ENCODE assay signal across 10 mouse cellular contexts in the genomic region with DNA sequence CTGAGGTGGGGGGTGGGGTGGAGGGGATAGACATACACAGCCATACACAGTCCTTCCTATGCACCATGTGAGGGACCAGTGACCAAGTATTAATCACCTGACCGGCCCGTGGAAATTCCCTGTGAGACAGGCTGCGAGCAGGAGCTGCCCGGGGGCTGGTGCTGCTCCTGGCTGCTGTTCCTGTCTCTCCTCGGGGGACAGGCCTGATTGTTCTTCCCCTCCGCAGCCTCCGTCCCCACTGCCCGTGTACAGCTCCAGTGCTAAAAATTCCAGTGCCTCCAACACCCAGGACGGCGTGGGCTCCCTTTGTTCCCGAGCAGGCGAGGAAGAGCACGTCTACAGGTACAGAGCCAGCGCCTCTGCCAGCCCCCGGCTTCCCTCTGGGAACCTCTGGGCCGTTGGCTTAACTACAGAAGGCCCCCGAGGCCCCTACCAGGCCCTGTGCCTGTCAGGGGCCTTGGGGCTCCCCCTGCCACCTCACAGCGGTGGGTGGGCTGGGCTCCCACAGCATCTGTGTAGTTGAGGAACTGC. TPM values are rescaled to one million over a fixed set of nuclear protein-coding genes. Genes with fewer than 3 reads are reported as not detected.
DNase-seq lines count a peak whose midpoint lies in the region; ATAC-seq lines count a peak whose summit lies in the region.
"Had no signal": no experiment of that assay in that cellular context is flagged by ENCODE, and none has a peak within 500 bp of the region (broad histone marks: within the 10 kb centered on the region; RNA-seq: fewer than 3 reads in every experiment).

No protein-coding gene starts in this region.

- no peaks in the 10 kb centered on the region for H3K36me3 ChIP-seq in hindbrain, embryonic 11.5 days (ENCODE audit: control insufficient read depth, insufficient read depth, low read length)
- H3K36me3 ChIP-seq in hindbrain, embryonic 16.5 days (ENCODE audit: control insufficient read depth, insufficient read depth, low read length) = peaks cover 18% of the 10 kb centered on the region
- H3K36me3 ChIP-seq in lung, embryonic 16.5 days (ENCODE audit: control insufficient read depth, insufficient read depth, low read length) = peaks cover 29% of the 10 kb centered on the region
- peaks cover 58% of the 10 kb centered on the region for H3K36me3 ChIP-seq in limb, embryonic 12.5 days

- H3K4me1 ChIP-seq in hindbrain, embryonic 11.5 days (replicated peaks; ENCODE audit: control insufficient read depth, insufficient read depth, low read length) = peaks cover 17% of the 10 kb centered on the region
- peaks cover 14% of the 10 kb centered on the region for H3K4me1 ChIP-seq in hindbrain, embryonic 16.5 days (ENCODE audit: control insufficient read depth, insufficient read depth, low read depth, low read length)
- peaks cover 43% of the 10 kb centered on the region for H3K4me1 ChIP-seq in lung, embryonic 16.5 days (replicated peaks; ENCODE audit: control insufficient read depth, insufficient read depth, low read length)
- peaks cover 44% of the 10 kb centered on the region for H3K4me1 ChIP-seq in limb, embryonic 12.5 days (replicated peaks)

- no peak for ATAC-seq in hindbrain, embryonic 11.5 days (ENCODE audit: low FRiP score)
- no peak for ATAC-seq in hindbrain, embryonic 16.5 days
- ATAC-seq in lung, embryonic 16.5 days (ENCODE audit: low read depth) = no peak
- peak; percentile 12; the same call in 1 of the 2 replicates for ATAC-seq in limb, embryonic 12.5 days (ENCODE audit: insufficient number of reproducible peaks, insufficient read depth, low FRiP score, low TSS enrichment, low read depth)

- 0 out of 2 replicates have a peak overlapping the region, but pooled peaks have one; percentile 23 for H3K9ac ChIP-seq in hindbrain, embryonic 11.5 days (ENCODE audit: low read depth, low read length)
- no peak overlapping the region for H3K9ac ChIP-seq in hindbrain, embryonic 16.5 days (ENCODE audit: low read depth, low read length)
- H3K9ac ChIP-seq in lung, embryonic 16.5 days (ENCODE audit: low read length) = peak overlapping the region; percentile 64
- H3K9ac ChIP-seq in limb, embryonic 12.5 days (replicated peaks) = peak overlapping the region; percentile 42; the same call in 1 of the 2 replicates

- no peak overlapping the region for H3K4me2 ChIP-seq in hindbrain, embryonic 11.5 days (replicated peaks; ENCODE audit: low read depth, low read length)
- no peak overlapping the region for H3K4me2 ChIP-seq in hindbrain, embryonic 16.5 days (ENCODE audit: low read length)
- peak overlapping the region; percentile 57 for H3K4me2 ChIP-seq in lung, embryonic 16.5 days (ENCODE audit: low read depth, low read length)
- H3K4me2 ChIP-seq in limb, embryonic 12.5 days = no peak overlapping the region

- H3K9me3 ChIP-seq in hindbrain, embryonic 11.5 days (ENCODE audit: control insufficient read depth, low read length) = no peaks in the 10 kb centered on the region
- H3K9me3 ChIP-seq in hindbrain, embryonic 16.5 days (ENCODE audit: control insufficient read depth, low read length) = no peaks in the 10 kb centered on the region
- H3K9me3 ChIP-seq in lung, embryonic 16.5 days (ENCODE audit: control insufficient read depth, low read length) = no peaks in the 10 kb centered on the region
- H3K9me3 ChIP-seq in limb, embryonic 12.5 days = no peaks in the 10 kb centered on the region

- 52% methylated on average over 18 of the region's 18 CpGs for WGBS in hindbrain, embryonic 11.5 days
- 44% methylated on average over 18 of the region's 18 CpGs for WGBS in hindbrain, embryonic 16.5 days
- 54% methylated on average over 18 of the region's 18 CpGs for WGBS in lung, embryonic 16.5 days
- WGBS in limb, embryonic 12.5 days = 59% methylated on average over 18 of the region's 18 CpGs

- no peak overlapping the region for H3K4me3 ChIP-seq in hindbrain, embryonic 11.5 days (ENCODE audit: low read depth, low read length)
- H3K4me3 ChIP-seq in hindbrain, embryonic 16.5 days (ENCODE audit: low read length) = no peak overlapping the region
- H3K4me3 ChIP-seq in lung, embryonic 16.5 days (ENCODE audit: low read length) = peak overlapping the region; percentile 39
- H3K4me3 ChIP-seq in limb, embryonic 12.5 days (replicated peaks) = no peak overlapping the region

- peak; percentile 43 to 52 for DNase-seq in cerebellum, adult 18-20 months
- DNase-seq in cerebellum, postnatal 14 days = no peak
- DNase-seq in hindbrain, embryonic 11.5 days (ENCODE audit: low spot score) = no peak
- DNase-seq in lung, postnatal 14 days = no peak
- DNase-seq in left cerebral cortex, adult 18-20 months (ENCODE audit: low spot score in 2 of 2) = no peak
- DNase-seq: adrenal gland, postnatal 10 days; cerebellum, postnatal 10 days had no signal

- 0 out of 2 replicates have a peak overlapping the region, but pooled peaks have one; percentile 30 for H3K27ac ChIP-seq in hindbrain, embryonic 11.5 days (ENCODE audit: low read depth, low read length)
- H3K27ac ChIP-seq in hindbrain, embryonic 16.5 days (ENCODE audit: low read depth, low read length) = no peak overlapping the region; the same call in 1 of the 2 replicates
- H3K27ac ChIP-seq in lung, embryonic 16.5 days (ENCODE audit: low read length) = peak overlapping the region; percentile 96
- 0 out of 2 replicates have a peak overlapping the region, but pooled peaks have one; percentile 66 for H3K27ac ChIP-seq in limb, embryonic 12.5 days

- no peaks in the 10 kb centered on the region for H3K27me3 ChIP-seq in hindbrain, embryonic 11.5 days (ENCODE audit: control insufficient read depth, insufficient read depth, low read length)
- H3K27me3 ChIP-seq in hindbrain, embryonic 16.5 days (replicated peaks; ENCODE audit: control insufficient read depth, insufficient read depth, low read length) = no peaks in the 10 kb centered on the region
- H3K27me3 ChIP-seq in lung, embryonic 16.5 days (ENCODE audit: control insufficient read depth, insufficient read depth, low read depth, low read length) = no peaks in the 10 kb centered on the region
- H3K27me3 ChIP-seq in limb, embryonic 12.5 days = no peaks in the 10 kb centered on the region

RNA-seq across cellular contexts. Expression of a gene that starts 14.5 kb away (rescaled TPM):
- polyA plus RNA-seq in hindbrain, embryonic 11.5 days (2014; fragmentation: Nextera tagmentation; extraction: Ambion mirVana) = 1,244 and 1,247 TPM in 2 replicates
- 814 and 834 TPM in 2 replicates for polyA plus RNA-seq in hindbrain, embryonic 16.5 days (2015; fragmentation: Nextera tagmentation; extraction: Ambion mirVana)
- polyA plus RNA-seq in lung, embryonic 16.5 days (2015; fragmentation: Nextera tagmentation; extraction: Ambion mirVana) = 1,507 and 1,565 TPM in 2 replicates
- 1,237 and 1,243 TPM in 2 replicates for polyA plus RNA-seq in limb, embryonic 12.5 days (2016; fragmentation: Nextera tagmentation; extraction: Ambion mirVana)
- 100 to 1,000 TPM; 185 to 199 TPM for total RNA-seq in left cerebral cortex, adult 18-20 months (2021)

RNA-seq across cellular contexts. Expression of a gene that starts 20.3 kb away (rescaled TPM):
- polyA plus RNA-seq in hindbrain, embryonic 11.5 days (2014; fragmentation: Nextera tagmentation; extraction: Ambion mirVana) = 31.8 and 39.4 TPM in 2 replicates
- polyA plus RNA-seq in hindbrain, embryonic 16.5 days (2015; fragmentation: Nextera tagmentation; extraction: Ambion mirVana) = 32.2 and 39.3 TPM in 2 replicates
- polyA plus RNA-seq in lung, embryonic 16.5 days (2015; fragmentation: Nextera tagmentation; extraction: Ambion mirVana) = 32.9 and 35.1 TPM in 2 replicates
- 55.4 and 57.4 TPM in 2 replicates for polyA plus RNA-seq in limb, embryonic 12.5 days (2016; fragmentation: Nextera tagmentation; extraction: Ambion mirVana)
- total RNA-seq in left cerebral cortex, adult 18-20 months (2021) = 10 to 100 TPM; 62.0 to 66.4 TPM

RNA-seq across cellular contexts. Expression of a gene that starts 38.2 kb away (rescaled TPM):
- 9.0 and 10.1 TPM in 2 replicates for polyA plus RNA-seq in hindbrain, embryonic 11.5 days (2014; fragmentation: Nextera tagmentation; extraction: Ambion mirVana)
- polyA plus RNA-seq in hindbrain, embryonic 16.5 days (2015; fragmentation: Nextera tagmentation; extraction: Ambion mirVana) = 19.1 and 23.9 TPM in 2 replicates
- polyA plus RNA-seq in lung, embryonic 16.5 days (2015; fragmentation: Nextera tagmentation; extraction: Ambion mirVana) = 70.1 and 74.4 TPM in 2 replicates
- 40.3 and 47.1 TPM in 2 replicates for polyA plus RNA-seq in limb, embryonic 12.5 days (2016; fragmentation: Nextera tagmentation; extraction: Ambion mirVana)
- total RNA-seq in left cerebral cortex, adult 18-20 months (2021) = 10 to 100 TPM; 22.2 to 25.7 TPM

Comparison
In these comparisons a context has a peak if more than half of its experiments do, and no peak if none do; other contexts are left out.
1. DNase-seq: peak in cerebellum, adult 18-20 months (2 of 2); none in cerebellum, postnatal 14 days (0 of 2), hindbrain, embryonic 11.5 days (single experiment), lung, postnatal 14 days (single experiment) and left cerebral cortex, adult 18-20 months (0 of 2).